Mouse (Mus musculus): ENCODE data around the gene Magi2.

Gene Magi2

GRCm38 (mm10) chr5:20074101-20074500, 847.3 kb downstream of the Magi2 start:
- in situ Hi-C loops (cut with MseI, MboI), result no loop called here

- in situ Hi-C loops (cut with MseI, MboI), result no loop called here
Measured at GRCm38 (mm10) chr5:20074867-20075266, 848.0 kb downstream of the Magi2 start.

- in situ Hi-C loops (cut with MseI, MboI), result no loop called here
Measured at GRCm38 (mm10) chr5:20078931-20079330, 852.1 kb downstream of the Magi2 start.

- in situ Hi-C loops (cut with MseI, MboI), result no loop called here
Measured at GRCm38 (mm10) chr5:20080605-20081309, 853.9 kb downstream of the Magi2 start.

- in situ Hi-C loops (cut with MseI, MboI), result no loop called here
Measured at GRCm38 (mm10) chr5:20082368-20082767, 855.5 kb downstream of the Magi2 start.

GRCm38 (mm10) chr5:20087083-20087482, 860.2 kb downstream of the Magi2 start:
- in situ Hi-C loops (cut with MseI, MboI), result no loop called here

- in situ Hi-C loops (cut with MseI, MboI), result no loop called here
Measured at GRCm38 (mm10) chr5:20103869-20104268, 877.0 kb downstream of the Magi2 start.

- in situ Hi-C loops (cut with MseI, MboI), result no loop called here
Measured at GRCm38 (mm10) chr5:20104496-20104895, 877.7 kb downstream of the Magi2 start.

GRCm38 (mm10) chr5:20109496-20109895, 882.7 kb downstream of the Magi2 start:
- in situ Hi-C loops (cut with MseI, MboI), result no loop called here

- in situ Hi-C loops (cut with MseI, MboI), result no loop called here
Measured at GRCm38 (mm10) chr5:20117156-20117555, 890.3 kb downstream of the Magi2 start.

- in situ Hi-C loops (cut with MseI, MboI), result no loop called here
Measured at GRCm38 (mm10) chr5:20140235-20140634, 913.4 kb downstream of the Magi2 start.

GRCm38 (mm10) chr5:20140662-20141444, 914.0 kb downstream of the Magi2 start:
- in situ Hi-C loops (cut with MseI, MboI), result no loop called here

- in situ Hi-C loops (cut with MseI, MboI), result no loop called here
Measured at GRCm38 (mm10) chr5:20153359-20154125, 926.7 kb downstream of the Magi2 start.

GRCm38 (mm10) chr5:20196765-20197164, 969.9 kb downstream of the Magi2 start:
- in situ Hi-C loops (cut with MseI, MboI), result no loop called here

- in situ Hi-C loops (cut with MseI, MboI), result no loop called here
Measured at GRCm38 (mm10) chr5:20197395-20197794, 970.6 kb downstream of the Magi2 start.

GRCm38 (mm10) chr5:20201348-20201747, 974.5 kb downstream of the Magi2 start:
- in situ Hi-C loops (cut with MseI, MboI), result no loop called here

GRCm38 (mm10) chr5:20208110-20208509, 981.3 kb downstream of the Magi2 start:
- in situ Hi-C loops (cut with MseI, MboI), result no loop called here

- in situ Hi-C loops (cut with MseI, MboI), result no loop called here
Measured at GRCm38 (mm10) chr5:20213299-20213698, 986.5 kb downstream of the Magi2 start.

- in situ Hi-C loops (cut with MseI, MboI), result no loop called here
Measured at GRCm38 (mm10) chr5:20226471-20227210, 999.8 kb downstream of the Magi2 start.

- in situ Hi-C loops (cut with MseI, MboI), result no loop called here
Measured at GRCm38 (mm10) chr5:20227912-20228762, 1001.3 kb downstream of the Magi2 start.

GRCm38 (mm10) chr5:20231908-20232307, 1005.1 kb downstream of the Magi2 start:
- in situ Hi-C loops (cut with MseI, MboI), result no loop called here
